Mouse (Mus musculus) heart, adult 18-20 months (tissue): ENCODE results near the gene Hist1h1c. TPM values are rescaled to one million over a fixed set of nuclear protein-coding genes. Genes with fewer than 3 reads are reported as not detected.
"Not testable (repeated sequence)": the region's sequence is repeated elsewhere in the genome, so short reads cannot be mapped to it uniquely, and the experiment has no call there.

ENCODE experiments used
- DNase-seq, 2 experiments: peaks; one replicate each; pipeline ENCODE4 v3.0.0; 2021 to 2022; ENCODE audit warnings: mixed read lengths in 1 of 2
- long read RNA-seq, 2 experiments: library from polyadenylated mRNA; stranded (forward); transcript quantifications; one replicate each; pipeline ENCODE4 v2.0.0; 2021
- total RNA-seq, 2 experiments: library from RNA; stranded (reverse); gene quantifications; 2 replicates each; pipeline ENCODE4 v1.2.3; 2021

Gene Hist1h1c
- 100 to 1,000 TPM; 162 to 175 TPM for total RNA-seq
- long read RNA-seq, experiment 1, transcript Hist1h1c-201 (1 exons, 1,560 nt) = major isoform, 30 of 30 reads
- long read RNA-seq, experiment 1, partial matches to known transcripts = 0 of 30 reads
- long read RNA-seq, experiment 1, other reads (novel, unspliced or antisense) = 0 of 30 reads
- long read RNA-seq, experiment 2, transcript Hist1h1c-201 (1 exons, 1,560 nt) = major isoform, 22 of 22 reads
- long read RNA-seq, experiment 2, partial matches to known transcripts = 0 of 22 reads
- long read RNA-seq, experiment 2, other reads (novel, unspliced or antisense) = 0 of 22 reads

DNA sequence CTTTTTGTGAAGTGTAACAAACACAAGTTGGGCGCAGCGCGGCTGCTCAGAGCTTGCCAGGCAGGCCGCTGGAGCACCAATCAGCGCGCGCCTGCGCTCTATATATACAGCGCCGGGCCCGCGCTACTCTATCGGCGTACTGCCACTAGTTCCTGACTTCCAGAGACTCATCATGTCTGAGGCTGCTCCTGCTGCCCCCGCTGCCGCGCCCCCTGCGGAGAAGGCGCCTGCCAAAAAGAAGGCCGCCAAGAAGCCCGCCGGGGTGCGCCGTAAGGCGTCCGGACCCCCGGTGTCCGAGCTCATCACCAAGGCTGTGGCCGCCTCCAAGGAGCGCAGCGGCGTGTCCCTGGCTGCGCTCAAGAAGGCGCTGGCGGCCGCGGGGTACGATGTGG is at the start of gene Hist1h1c:
Gene Hist1h1c, plus strand, starts transcription at position 132 of the 392 bp plus-strand sequence.
- DNase-seq = peak; percentile 92 to 94

DNA sequence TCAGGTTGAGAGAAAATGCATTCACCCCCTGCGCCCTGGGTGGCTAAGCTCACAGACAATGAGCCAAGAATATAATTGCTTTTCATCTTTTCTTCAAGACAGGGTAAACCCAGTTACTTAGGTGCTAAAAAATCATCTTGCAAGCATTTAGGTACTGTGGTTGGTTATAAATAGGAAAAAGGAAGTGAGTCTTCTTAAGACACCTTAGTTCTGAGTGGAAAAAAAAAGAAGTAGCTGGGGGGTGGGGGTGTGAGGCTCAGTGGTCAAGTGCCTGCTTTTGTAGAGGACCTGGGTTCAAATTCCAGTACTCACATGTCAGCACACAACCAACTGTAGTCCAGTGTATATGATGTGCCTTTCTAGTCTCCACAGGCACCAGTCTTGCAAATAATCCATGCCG is 49.7 kb upstream of the Hist1h1c start:
- DNase-seq = no peak

DNA sequence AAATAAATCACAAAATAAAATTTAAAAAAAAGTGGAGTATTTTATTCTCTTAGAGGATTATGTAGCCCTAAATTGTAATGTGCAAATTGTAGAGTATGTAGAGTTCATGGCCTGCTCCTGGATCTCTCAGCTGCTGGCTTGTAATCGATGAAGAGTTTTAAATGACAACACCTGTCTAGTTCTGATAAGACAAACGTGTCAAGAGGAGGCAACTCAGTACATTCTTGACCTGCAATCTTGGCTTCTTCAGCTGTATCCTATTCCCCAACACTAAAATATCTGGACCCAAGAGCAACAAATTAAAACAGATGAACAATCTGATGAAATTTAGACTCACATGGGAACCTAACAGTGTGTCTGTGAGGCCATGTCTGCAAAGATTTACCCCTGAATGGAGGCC is 49.1 kb upstream of the Hist1h1c start:
- DNase-seq = no peak

DNA sequence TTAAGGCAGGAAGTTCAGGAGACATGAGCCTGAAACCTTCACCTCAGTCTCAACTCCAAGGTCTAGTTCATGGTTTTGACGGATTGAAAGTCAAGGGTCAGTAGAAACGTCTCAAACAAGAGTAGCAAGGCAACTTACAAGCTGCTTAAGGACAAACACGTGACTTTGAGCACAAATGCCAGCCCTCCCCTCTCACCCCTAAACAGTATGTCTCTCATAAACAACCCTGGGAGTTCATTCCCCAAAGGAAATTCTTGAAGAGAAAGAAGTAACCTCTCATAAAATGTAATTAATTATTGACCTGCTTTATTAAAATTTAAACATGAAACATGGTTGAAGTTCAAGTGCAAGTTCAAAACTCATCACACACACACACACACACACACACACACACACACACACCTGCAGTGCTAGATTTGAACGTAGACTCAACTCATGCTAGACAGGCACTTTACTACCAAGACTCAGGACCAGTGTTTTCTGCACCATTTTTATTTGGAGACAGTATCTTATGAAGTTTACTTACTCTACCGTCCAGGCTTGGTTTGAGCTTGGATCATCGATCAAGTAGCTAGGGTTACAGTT is 44.7 kb upstream of the Hist1h1c start:
- DNase-seq = no peak

DNA sequence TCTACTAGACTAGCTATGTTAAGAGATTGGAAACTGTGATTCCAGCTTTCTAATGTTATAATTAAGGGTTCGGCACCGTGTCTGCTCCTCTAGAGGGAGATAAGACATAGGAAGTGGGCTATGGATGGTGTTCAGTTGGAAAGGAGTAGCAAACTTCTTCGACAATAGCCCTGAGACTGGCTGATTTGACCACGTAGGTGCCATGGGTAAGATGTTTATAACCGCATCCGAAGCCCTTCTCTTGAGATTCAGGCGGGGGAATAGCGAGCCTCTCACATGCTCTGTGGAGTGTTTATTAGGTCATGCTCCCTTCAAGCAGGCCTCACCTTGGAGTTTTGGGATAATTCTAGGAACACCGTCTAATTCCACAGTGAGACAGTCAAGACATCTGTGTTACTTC is 43.7 kb upstream of the Hist1h1c start:
- DNase-seq = no peak

DNA sequence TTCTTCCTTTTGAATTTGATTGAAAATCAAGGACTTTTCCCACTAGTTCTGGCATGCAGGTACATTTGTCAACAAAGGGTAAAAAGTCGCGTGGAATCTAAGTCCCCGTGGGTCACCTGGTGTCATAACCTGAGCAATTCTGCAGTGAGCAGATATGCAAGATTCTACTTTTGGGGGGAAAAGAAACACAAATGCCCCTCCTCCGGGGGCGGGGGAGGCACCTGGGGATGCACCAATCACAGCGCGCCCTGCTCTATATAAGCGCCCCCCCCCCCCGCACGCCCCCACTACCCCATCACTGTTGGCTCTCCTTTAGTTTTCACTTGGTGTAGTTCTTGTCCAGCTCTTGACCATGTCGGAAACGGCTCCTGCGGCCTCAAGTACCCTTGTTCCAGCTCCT is 43.1 kb upstream of the Hist1h1c start, which contains the start of gene Hist1h1t:
Gene Hist1h1t, plus strand, starts transcription at position 301 of the 400 bp plus-strand sequence.
- DNase-seq = no peak

DNA sequence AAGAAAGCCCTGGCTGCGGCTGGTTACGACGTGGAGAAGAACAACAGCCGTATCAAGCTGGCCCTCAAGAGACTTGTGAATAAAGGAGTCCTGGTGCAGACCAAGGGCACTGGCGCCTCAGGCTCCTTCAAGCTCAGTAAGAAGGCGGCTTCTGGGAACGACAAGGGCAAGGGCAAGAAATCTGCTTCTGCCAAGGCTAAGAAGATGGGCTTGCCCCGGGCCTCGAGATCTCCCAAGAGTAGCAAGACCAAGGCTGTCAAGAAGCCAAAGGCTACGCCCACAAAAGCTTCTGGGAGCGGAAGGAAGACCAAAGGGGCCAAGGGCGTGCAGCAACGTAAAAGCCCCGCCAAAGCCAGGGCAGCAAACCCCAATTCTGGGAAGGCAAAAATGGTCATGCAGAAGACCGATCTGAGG is 42.5 kb upstream of the Hist1h1c start:
- DNase-seq = no peak

DNA sequence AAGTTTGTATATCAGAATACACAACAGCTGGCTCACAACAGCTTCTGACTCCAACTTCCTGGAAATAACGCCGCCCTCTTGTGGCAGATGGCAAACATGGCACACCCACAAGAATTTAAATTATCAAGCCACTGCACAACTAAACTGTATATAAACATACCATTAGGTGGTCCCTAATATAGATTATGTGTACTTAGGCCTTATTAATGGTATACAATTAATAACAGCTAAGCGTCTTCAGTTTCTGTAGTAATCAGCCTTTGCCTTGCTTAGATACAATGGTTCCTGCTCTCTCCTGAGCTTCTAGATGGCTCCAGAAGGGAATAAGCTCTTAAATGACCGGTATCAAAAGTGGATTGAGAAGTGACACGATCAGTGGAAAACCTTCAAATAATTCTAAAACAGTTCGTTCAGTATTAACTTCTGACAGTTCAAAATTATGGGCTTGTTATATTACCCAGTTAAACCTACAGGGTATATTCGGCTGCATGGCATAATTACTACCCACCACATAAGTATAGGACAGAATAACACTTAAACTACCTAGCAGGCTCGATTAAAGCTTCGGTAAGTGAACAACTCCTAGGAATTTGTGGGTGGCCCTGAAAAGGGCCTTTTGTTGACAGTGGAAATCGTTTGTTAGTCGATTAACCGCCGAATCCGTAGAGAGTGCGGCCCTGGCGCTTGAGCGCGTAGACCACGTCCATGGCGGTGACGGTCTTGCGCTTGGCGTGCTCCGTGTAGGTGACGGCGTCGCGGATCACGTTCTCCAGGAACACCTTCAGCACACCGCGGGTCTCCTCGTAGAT is 40.9 kb upstream of the Hist1h1c start:
- DNase-seq = peak; percentile 52 to 73

DNA sequence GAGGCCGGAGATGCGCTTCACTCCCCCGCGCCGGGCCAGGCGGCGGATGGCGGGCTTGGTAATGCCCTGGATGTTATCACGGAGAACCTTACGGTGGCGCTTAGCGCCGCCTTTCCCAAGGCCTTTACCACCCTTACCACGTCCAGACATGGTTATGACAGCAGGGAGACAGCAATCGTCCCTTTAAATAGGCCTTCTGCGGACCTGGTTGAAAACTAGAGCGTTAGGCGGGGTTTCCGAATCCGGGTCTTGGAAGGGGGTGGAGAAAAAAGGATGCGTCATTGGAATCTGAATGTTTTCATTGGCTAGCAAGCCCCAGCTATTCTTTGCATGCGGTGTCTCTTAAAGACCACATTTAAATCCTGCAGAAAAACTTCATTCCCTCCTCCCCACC is 40.3 kb upstream of the Hist1h1c start, which contains the start of gene Hist1h4c:
Gene Hist1h4c, minus strand, starts transcription at position 155 of the 394 bp plus-strand sequence.
- peak; percentile 99 to 100 for DNase-seq

DNA sequence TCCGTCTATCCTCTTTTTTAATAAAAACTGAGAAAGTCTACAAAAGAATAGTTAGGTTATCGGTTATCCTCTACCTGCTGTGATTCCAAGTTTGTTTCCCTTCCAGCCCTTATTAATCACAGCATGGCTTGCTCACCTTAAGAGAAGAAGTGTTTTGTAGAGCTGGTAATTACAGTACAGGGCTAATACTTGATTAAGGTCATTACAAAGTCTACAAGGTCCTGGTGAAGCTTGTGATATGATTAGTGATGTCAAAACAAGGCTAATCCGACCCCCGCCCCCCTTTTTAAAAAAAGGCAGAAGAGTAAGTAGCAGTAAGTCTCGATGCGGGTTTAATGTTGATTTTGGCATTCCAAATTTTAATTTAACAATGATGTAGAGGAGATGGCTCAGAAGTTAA is 39.6 kb upstream of the Hist1h1c start:
- no peak for DNase-seq

DNA sequence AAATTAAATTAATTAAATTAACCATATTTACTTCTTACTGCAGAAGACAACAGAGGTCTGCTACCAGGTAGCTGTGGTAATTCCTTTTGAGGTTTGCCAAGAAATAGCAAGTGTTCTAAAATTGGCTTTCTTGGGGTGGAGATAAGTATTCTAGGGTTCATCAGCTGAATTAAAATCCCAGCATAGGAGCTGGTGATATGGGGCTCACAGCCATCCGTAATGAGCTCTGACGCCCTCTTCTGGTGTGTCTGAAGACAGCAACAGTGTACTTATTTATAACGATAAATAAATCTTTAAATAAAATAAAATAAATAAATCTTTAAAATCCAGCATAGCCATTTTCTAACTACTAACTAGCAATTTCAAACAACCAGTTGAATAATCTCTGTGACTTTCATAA is 38.8 kb upstream of the Hist1h1c start:
- DNase-seq = no peak

DNA sequence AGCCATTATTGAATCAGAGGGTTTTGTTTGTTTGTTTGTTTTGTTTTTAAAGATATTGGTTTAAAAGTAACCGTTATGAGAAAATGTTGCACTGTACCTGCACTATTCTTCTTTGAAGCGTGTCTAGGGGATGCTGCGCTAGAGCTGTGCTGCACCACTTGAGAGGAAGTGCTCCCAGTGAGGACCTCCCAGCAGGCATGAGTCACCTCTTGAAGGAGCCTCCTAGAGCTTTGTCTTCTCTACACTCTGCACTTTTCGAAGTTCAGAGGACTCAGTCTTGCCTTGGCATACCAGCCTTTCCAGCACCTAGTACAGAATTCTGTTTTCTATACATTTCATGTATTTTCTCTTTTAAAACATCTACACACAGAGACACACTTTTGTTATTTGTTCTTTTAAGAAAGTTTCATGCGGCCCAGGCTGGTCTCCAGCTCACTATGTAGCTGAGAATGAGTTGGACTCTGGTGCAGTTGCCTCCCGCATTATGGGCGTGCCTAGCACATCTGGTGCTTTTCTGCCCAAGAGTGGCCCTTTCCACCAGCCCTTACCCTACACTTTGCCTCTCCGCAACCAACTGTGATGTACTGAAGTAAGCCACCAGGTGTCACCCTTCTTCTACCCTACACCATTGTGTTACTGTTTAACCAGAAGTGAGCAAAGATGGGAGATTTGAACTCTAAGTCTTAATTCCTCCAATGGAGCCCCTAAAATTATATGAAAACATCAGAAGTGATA is 37.7 kb upstream of the Hist1h1c start:
- peak; percentile 84 to 85 for DNase-seq

DNA sequence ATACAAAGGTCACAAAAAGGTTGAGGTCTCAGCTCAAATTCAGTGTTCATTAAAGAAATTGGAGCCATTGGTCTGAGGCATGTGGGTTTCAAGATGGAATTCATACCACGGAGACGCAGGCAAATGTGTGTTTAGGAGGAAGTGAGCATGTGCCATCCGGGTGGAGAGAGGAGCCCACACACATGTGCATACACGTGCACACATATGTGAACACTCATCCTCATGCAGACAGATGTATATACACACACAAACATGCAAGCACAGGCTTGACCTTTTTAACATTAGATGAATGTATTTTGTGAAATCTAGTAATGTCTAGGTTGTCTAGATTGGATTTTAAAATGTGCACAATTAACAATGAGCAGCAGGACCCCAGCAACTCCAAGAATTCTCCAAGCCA is 36.4 kb upstream of the Hist1h1c start:
- DNase-seq = no peak

DNA sequence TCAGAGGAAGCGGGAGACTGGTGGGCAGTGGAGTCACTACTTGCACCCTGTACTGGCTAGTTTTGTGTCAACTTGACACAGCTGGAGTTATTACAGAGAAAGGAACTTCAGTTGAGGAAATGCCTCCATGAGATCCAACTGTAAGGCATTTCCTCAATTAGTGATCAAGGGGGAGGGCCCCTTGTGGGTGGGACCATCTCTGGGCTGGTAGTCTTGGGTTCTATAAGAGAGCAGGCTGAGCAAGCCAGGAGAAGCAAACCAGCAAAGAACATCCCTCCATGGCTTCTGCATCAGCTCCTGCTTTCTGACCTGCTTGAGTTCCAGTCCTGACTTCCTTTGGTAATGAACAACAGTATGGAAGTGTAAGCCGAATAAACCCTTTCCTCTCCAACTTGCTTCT is 35.8 kb upstream of the Hist1h1c start:
- not testable (repeated sequence) for DNase-seq

DNA sequence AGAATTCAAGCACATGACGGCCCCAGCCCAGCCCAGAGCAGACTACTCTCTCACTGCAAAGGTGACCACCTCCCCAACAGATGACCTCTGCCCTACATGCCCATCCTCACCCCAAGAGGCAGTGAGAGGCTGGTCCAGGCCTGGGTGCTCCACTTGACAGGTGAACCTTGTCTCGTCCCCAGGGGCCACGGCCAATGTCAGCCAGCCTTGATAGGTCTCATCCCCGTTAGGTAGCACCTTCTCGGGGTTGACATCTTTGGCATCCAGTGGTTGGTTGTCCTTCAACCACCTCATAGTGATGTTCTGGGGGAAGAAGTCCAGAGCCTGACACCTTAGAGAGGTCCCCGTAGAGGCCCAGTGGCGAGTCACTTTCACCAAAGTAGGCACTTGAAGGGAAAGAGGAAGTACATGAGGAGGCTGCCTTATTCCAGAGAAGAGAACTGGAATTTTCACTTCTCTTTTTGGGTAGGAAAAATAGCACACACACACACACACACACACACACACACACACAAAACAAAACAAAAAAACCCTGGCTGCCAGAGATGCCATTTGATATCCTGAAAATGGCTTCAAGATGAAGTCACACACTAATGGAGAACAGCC is 32.8 kb upstream of the Hist1h1c start:
- peak in 1 of 2 experiments; percentile 39 for DNase-seq

DNA sequence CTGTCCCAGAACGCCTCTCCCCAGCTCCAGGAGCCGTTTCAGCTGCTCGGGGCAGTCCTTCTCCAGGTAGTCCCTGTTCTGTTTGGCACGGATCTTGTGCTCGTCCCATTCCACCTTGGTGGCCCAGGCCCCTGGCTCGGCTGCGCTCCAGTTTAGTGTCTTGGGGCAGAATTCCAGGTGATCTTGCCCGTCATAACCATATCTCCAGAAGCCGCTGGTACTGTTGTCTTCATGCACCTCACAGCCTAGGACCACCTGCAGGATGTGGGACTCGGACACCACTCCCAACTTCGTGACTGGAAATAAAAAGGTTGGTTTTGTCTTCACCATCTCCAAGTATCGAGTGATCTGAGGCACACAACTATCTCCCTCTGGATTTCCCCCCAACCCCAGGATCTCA is 31.8 kb upstream of the Hist1h1c start:
- DNase-seq = peak in 1 of 2 experiments; percentile 2

DNA sequence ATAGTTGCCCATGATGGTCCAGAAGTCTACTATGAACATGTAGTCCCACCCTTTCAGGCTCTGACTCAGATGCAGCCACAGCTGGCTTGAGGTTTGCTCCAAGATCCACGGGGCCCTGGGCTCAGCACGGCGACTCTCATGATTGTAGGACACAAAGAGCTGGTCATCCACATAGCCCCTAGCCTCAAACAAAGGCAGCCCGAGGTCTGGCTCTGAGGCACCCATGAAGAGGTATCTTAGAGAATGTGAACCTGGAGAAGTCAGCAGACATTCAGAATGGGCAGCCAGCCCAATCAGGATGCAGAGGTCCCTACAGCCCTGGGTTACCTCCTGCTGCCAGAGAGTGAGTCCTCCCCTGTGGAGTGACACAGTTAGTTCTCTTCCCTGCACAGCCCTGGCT is 30.6 kb upstream of the Hist1h1c start:
- DNase-seq = no peak

DNA sequence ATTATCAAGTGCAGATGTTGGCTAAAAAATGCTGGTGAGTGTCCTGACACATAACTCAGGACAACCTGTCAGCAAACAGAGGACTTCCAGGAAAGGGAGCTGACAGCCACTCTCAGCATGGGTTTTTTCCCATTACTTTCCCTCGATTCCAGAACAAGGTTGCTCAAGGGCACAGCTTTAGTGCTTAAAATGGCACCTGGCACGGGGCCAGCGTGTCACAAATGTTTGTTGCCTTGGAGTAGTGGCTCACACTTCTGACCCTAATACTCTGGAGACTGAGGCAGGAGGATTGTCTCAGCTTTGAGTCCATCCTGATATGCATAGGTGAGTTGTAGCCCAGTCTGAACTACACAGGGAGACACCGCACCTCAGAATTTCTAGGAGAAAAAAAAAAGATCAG is 30.0 kb upstream of the Hist1h1c start:
- peak in 1 of 2 experiments; percentile 19 for DNase-seq

DNA sequence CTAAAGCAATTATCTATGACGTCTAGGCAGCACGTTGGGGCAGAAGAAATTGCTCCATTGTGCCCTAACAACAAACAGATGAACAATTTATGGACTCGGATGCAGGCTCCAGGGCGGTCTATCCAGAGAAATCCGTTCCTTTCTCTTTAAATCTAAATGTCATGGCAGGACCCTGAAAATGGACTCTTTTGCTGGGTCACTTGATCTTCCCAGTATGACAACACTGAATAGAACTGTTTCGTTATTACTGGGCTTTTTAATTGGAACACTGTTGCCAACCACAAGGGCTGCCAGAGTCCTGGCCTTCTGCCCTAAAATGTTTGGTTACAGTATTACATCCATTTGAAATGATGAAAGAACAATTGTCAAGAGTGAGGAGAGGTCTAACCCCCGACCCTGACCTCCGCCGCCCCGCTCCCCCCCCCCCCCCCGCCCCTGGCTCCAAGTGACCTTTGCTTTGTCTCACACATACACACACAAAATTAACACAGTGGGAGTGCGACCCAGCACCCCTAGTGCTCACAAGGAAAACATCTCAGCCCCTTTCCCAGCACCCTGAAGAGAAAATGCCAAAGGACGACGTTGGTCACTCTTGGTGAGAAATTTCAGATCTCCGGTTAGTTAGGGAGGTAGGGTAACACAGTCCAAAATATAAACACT is 28.8 kb upstream of the Hist1h1c start:
- peak; percentile 32 to 51 for DNase-seq

DNA sequence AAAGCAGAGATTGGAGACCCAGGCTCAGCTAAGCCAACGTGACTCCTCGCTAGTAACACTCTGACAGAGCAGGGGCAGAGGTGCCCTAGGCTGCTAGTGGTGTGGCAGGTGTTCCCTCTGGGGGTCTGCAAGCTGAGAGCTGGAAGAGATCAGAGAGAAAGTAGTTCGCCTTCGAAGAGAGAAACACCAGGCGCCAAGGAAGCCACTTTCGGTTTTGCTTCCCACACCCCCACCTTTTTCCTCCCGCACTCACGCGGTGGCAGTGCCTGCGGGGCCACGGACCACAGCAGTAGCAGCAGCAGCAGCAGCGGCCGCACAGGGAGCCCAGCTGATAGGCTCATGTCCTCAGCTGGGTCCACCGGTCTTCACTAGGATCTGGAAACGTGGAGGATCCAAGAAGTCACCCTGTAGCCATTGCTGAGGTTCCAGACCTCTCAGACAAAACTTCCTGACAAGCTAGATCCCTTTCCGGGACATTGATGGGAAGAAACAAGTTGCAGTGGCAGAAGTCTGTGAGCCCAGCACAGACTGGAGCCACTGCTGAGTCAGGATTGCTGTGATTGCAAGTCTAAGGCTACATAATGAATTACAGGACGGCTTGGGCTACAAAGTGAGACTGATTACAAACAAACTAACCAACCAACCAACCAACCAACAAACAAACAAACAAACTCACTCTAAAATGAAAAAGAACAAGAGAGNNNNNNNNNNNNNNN is 28.1 kb upstream of the Hist1h1c start, which contains the start of gene Hfe:
Gene Hfe, minus strand, starts transcription at position 481 of the 716 bp plus-strand sequence.
- DNase-seq = peak; percentile 73 to 78
